Mouse (Mus musculus) lung, adult 2 months (tissue): Measurements from ENCODE around the gene Tdp1.

Experiments
- CTCF ChIP-seq: fragments of 200-500 bp; IDR thresholded peaks from 2 replicates; pipeline ENCODE4 v1.5.1; 2011; ENCODE audit warnings: mild to moderate bottlenecking, low read length, control low read depth; ENCODE audit not compliant: insufficient read depth
- POLR2A ChIP-seq: fragments of 200-500 bp; IDR thresholded peaks from 2 replicates; pipeline ENCODE4 v1.6.1; 2011; ENCODE audit warnings: low read depth, mild to moderate bottlenecking, control low read depth, low read length, borderline replicate concordance; ENCODE audit errors: extremely low read depth

DNA sequence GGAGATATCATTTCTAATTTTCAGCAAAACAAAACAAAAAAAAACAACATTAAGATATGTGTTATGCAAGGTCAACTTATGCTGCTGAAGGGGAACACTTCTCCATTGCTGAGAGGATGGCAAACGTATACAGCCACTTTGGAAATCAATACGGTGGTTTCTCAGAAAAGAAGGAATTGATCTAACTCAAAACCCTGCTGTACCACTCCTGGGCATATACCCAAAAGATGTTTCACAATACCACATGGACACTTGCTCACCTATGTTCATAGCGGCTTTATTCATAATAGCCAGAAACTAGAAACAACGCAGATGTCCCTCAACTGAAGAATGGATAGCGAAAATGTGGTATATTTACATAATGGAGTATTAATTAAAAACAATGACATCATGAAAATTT lies 25.7 kb upstream of the Tdp1 start:
- TF ChIP-seq CTCF (no peak), POLR2A (no peak)
